Mouse (Mus musculus) E14TG2a.4 (cell line): ENCODE measurements around the gene Cblb.

Experiments used
- H3K27me3 ChIP-seq: 2 replicates; pipeline ENCODE4 v1.6.1; 2014; ENCODE audit warnings: low read length, control low read depth; ENCODE audit not compliant: insufficient read depth
- H3K36me3 ChIP-seq: 2 replicates; pipeline ENCODE4 v1.6.1; 2014; ENCODE audit warnings: low read length, control low read depth; ENCODE audit not compliant: insufficient read depth
- H3K4me1 ChIP-seq: replicated peaks from 2 replicates; pipeline ENCODE4 v1.6.1; 2014; ENCODE audit warnings: low read depth, low read length, control low read depth
- H3K4me3 ChIP-seq: replicated peaks from 2 replicates; pipeline ENCODE4 v1.5.1; 2014; ENCODE audit warnings: mild to moderate bottlenecking, low read length
- H3K9me3 ChIP-seq: 2 replicates; pipeline ENCODE4 v1.6.1; 2014; ENCODE audit warnings: low read length, control low read depth
- CTCF ChIP-seq: conservative IDR thresholded peaks from 2 replicates; pipeline ENCODE4 v1.5.1; 2014; ENCODE audit warnings: low read length
- NANOG ChIP-seq: IDR thresholded peaks from 2 replicates; pipeline ENCODE4 v1.6.1; 2014; ENCODE audit warnings: borderline replicate concordance, low read length, mixed read lengths
- POU5F1 ChIP-seq: IDR thresholded peaks from 2 replicates; pipeline ENCODE4 v1.6.1; 2014; ENCODE audit warnings: low read length, borderline replicate concordance

Gene Cblb

GRCm38 (mm10) chr16:52135689-52136390, 104.8 kb downstream of the Cblb start:
- H3K9me3 ChIP-seq, result no peaks in the 10 kb centered on the region
- no peaks in the 10 kb centered on the region for H3K36me3 ChIP-seq
- H3K4me1 ChIP-seq, result no peaks in the 10 kb centered on the region
- no peak for TF ChIP-seq CTCF
- no peak for TF ChIP-seq POU5F1
- no peak for TF ChIP-seq NANOG
- no peak overlapping the region for H3K4me3 ChIP-seq
- no peaks in the 10 kb centered on the region for H3K27me3 ChIP-seq

GRCm38 (mm10) chr16:52143101-52143500, 112.1 kb downstream of the Cblb start:
- H3K36me3 ChIP-seq, result peaks cover 7% of the 10 kb centered on the region; the same call in 1 of the 2 replicates
- no peak overlapping the region for H3K4me3 ChIP-seq
- H3K4me1 ChIP-seq, result no peaks in the 10 kb centered on the region
- TF ChIP-seq POU5F1 (no peak), NANOG (no peak), CTCF (no peak)
- no peaks in the 10 kb centered on the region for H3K9me3 ChIP-seq
- no peaks in the 10 kb centered on the region for H3K27me3 ChIP-seq

- Histone ChIP-seq H3K36me3 (peaks cover 7% of the 10 kb centered on the region; the same call in 1 of the 2 replicates), H3K4me3 (no peak overlapping the region), H3K9me3 (no peaks in the 10 kb centered on the region), H3K4me1 (no peaks in the 10 kb centered on the region), H3K27me3 (no peaks in the 10 kb centered on the region)
- TF ChIP-seq CTCF (no peak), POU5F1 (no peak), NANOG (no peak)
Measured at GRCm38 (mm10) chr16:52143818-52144217, 112.8 kb downstream of the Cblb start.

GRCm38 (mm10) chr16:52144792-52145191, 113.8 kb downstream of the Cblb start:
- H3K27me3 ChIP-seq, result no peaks in the 10 kb centered on the region
- no peaks in the 10 kb centered on the region for H3K4me1 ChIP-seq
- peaks cover 7% of the 10 kb centered on the region; the same call in 1 of the 2 replicates for H3K36me3 ChIP-seq
- no peaks in the 10 kb centered on the region for H3K9me3 ChIP-seq
- TF ChIP-seq POU5F1 (no peak), NANOG (no peak), CTCF (no peak)
- no peak overlapping the region for H3K4me3 ChIP-seq

- no peaks in the 10 kb centered on the region for H3K27me3 ChIP-seq
- no peak overlapping the region for H3K4me3 ChIP-seq
- no peaks in the 10 kb centered on the region for H3K4me1 ChIP-seq
- TF ChIP-seq NANOG (no peak), CTCF (no peak), POU5F1 (no peak)
- H3K36me3 ChIP-seq, result peaks cover 7% of the 10 kb centered on the region; the same call in 1 of the 2 replicates
- no peaks in the 10 kb centered on the region for H3K9me3 ChIP-seq
Measured at GRCm38 (mm10) chr16:52145552-52145951, 114.5 kb downstream of the Cblb start.

- Histone ChIP-seq H3K27me3 (no peaks in the 10 kb centered on the region), H3K4me1 (no peaks in the 10 kb centered on the region), H3K36me3 (peaks cover 7% of the 10 kb centered on the region; the same call in 1 of the 2 replicates), H3K4me3 (no peak overlapping the region), H3K9me3 (no peaks in the 10 kb centered on the region)
- no peak for TF ChIP-seq NANOG
Measured at GRCm38 (mm10) chr16:52146976-52147696, 116.1 kb downstream of the Cblb start.

- H3K9me3 ChIP-seq, result no peaks in the 10 kb centered on the region
- no peaks in the 10 kb centered on the region for H3K4me1 ChIP-seq
- H3K36me3 ChIP-seq, result peaks cover 5% of the 10 kb centered on the region; the same call in 1 of the 2 replicates
- no peak overlapping the region for H3K4me3 ChIP-seq
- TF ChIP-seq NANOG, result no peak
- no peak for TF ChIP-seq CTCF
- H3K27me3 ChIP-seq, result no peaks in the 10 kb centered on the region
Measured at GRCm38 (mm10) chr16:52148041-52148440, 117.0 kb downstream of the Cblb start.

GRCm38 (mm10) chr16:52149135-52149769, 118.2 kb downstream of the Cblb start:
- H3K36me3 ChIP-seq, result no peaks in the 10 kb centered on the region

More at GRCm38 (mm10) chr16:52149135-52149769, 118.2 kb downstream of the Cblb start:
- no peaks in the 10 kb centered on the region for H3K27me3 ChIP-seq
- H3K4me3 ChIP-seq, result no peak overlapping the region
- no peaks in the 10 kb centered on the region for H3K4me1 ChIP-seq
- H3K9me3 ChIP-seq, result no peaks in the 10 kb centered on the region
- TF ChIP-seq NANOG (no peak), POU5F1 (no peak), CTCF (no peak)
